Mouse (Mus musculus): ENCODE data around the gene Sumf1. TPM values are rescaled to one million over a fixed set of nuclear protein-coding genes. Genes with fewer than 3 reads are reported as not detected.

The Sumf1 gene
- polyA plus RNA-seq, 1 experiment from 2014 or later, result 12.3 TPM

GRCm38 (mm10) chr6:108101936-108102830 is 83.2 kb downstream of the Sumf1 start:
- Histone ChIP-seq H3K36me3 (no peaks in the 10 kb centered on the region), H3K9me3 (no peaks in the 10 kb centered on the region), H3K4me1 (0 out of 2 replicates have a peak, but pooled peaks cover 2% of the 10 kb centered on the region), H3K4me3 (no peak overlapping the region), H3K9ac (replicated peaks) (no peak overlapping the region), H3K27ac (replicated peaks) (no peak overlapping the region), H3K27me3 (no peaks in the 10 kb centered on the region), H3K4me2 (replicated peaks) (no peak overlapping the region)
- WGBS, result 82% methylated on average over 10 of the region's 10 CpGs
- no peak for ATAC-seq (replicated peaks)

GRCm38 (mm10) chr6:108098846-108099217 is 86.5 kb downstream of the Sumf1 start:
- no peak overlapping the region for H3K27ac ChIP-seq (replicated peaks)
- 0 out of 2 replicates have a peak, but pooled peaks have one; percentile 15 for ATAC-seq (replicated peaks)
- no peaks in the 10 kb centered on the region for H3K27me3 ChIP-seq
- H3K9me3 ChIP-seq, result no peaks in the 10 kb centered on the region
- no peak overlapping the region for H3K9ac ChIP-seq (replicated peaks)
- H3K4me3 ChIP-seq, result no peak overlapping the region
- H3K4me1 ChIP-seq, result 0 out of 2 replicates have a peak, but pooled peaks cover 2% of the 10 kb centered on the region
- peak overlapping the region; percentile 25; the same call in 1 of the 2 replicates for H3K4me2 ChIP-seq (replicated peaks)
- no peaks in the 10 kb centered on the region for H3K36me3 ChIP-seq
- 33% methylated on average over 3 of the region's 3 CpGs for WGBS

- Histone ChIP-seq H3K4me1 (0 out of 2 replicates have a peak, but pooled peaks cover 2% of the 10 kb centered on the region), H3K36me3 (no peaks in the 10 kb centered on the region), H3K4me3 (no peak overlapping the region), H3K9me3 (no peaks in the 10 kb centered on the region), H3K4me2 (replicated peaks) (peak overlapping the region; percentile 25; the same call in 1 of the 2 replicates), H3K9ac (replicated peaks) (no peak overlapping the region), H3K27ac (replicated peaks) (no peak overlapping the region), H3K27me3 (no peaks in the 10 kb centered on the region)
- peak; percentile 85 for ATAC-seq (replicated peaks)
- WGBS, result 15% methylated on average over 9 of the region's 9 CpGs
These were observed 87.1 kb downstream of the Sumf1 start for GRCm38 (mm10) chr6:108098171-108098845.

GRCm38 (mm10) chr6:108095445-108095844 is 89.9 kb downstream of the Sumf1 start:
- ATAC-seq (replicated peaks), result no peak
- H3K27me3 ChIP-seq, result no peaks in the 10 kb centered on the region
- H3K9ac ChIP-seq (replicated peaks), result no peak overlapping the region
- no peak overlapping the region for H3K4me3 ChIP-seq
- H3K36me3 ChIP-seq, result no peaks in the 10 kb centered on the region
- H3K27ac ChIP-seq (replicated peaks), result no peak overlapping the region
- H3K9me3 ChIP-seq, result no peaks in the 10 kb centered on the region
- H3K4me1 ChIP-seq, result 0 out of 2 replicates have a peak, but pooled peaks cover 2% of the 10 kb centered on the region
- H3K4me2 ChIP-seq (replicated peaks), result no peak overlapping the region
- 86% methylated on average over 5 of the region's 5 CpGs for WGBS

GRCm38 (mm10) chr6:108093449-108093848 is 91.9 kb downstream of the Sumf1 start:
- no peaks in the 10 kb centered on the region for H3K27me3 ChIP-seq
- H3K27ac ChIP-seq (replicated peaks), result no peak overlapping the region
- no peaks in the 10 kb centered on the region for H3K36me3 ChIP-seq
- H3K4me1 ChIP-seq, result no peaks in the 10 kb centered on the region
- no peaks in the 10 kb centered on the region for H3K9me3 ChIP-seq
- no peak overlapping the region for H3K4me2 ChIP-seq (replicated peaks)
- no peak overlapping the region for H3K4me3 ChIP-seq
- ATAC-seq (replicated peaks), result no peak
- H3K9ac ChIP-seq (replicated peaks), result no peak overlapping the region
- WGBS, result 65% methylated on average over 3 of the region's 3 CpGs

GRCm38 (mm10) chr6:108092646-108093045 is 92.7 kb downstream of the Sumf1 start:
- Histone ChIP-seq H3K36me3 (no peaks in the 10 kb centered on the region), H3K9me3 (no peaks in the 10 kb centered on the region), H3K27ac (replicated peaks) (no peak overlapping the region), H3K4me3 (no peak overlapping the region), H3K4me2 (replicated peaks) (no peak overlapping the region), H3K27me3 (no peaks in the 10 kb centered on the region), H3K4me1 (no peaks in the 10 kb centered on the region), H3K9ac (replicated peaks) (no peak overlapping the region)
- 84% methylated on average over 3 of the region's 3 CpGs for WGBS
- no peak for ATAC-seq (replicated peaks)

- Histone ChIP-seq H3K27me3 (no peaks in the 10 kb centered on the region), H3K36me3 (no peaks in the 10 kb centered on the region), H3K4me1 (no peaks in the 10 kb centered on the region), H3K27ac (replicated peaks) (no peak overlapping the region), H3K4me2 (replicated peaks) (no peak overlapping the region), H3K4me3 (no peak overlapping the region), H3K9me3 (no peaks in the 10 kb centered on the region), H3K9ac (replicated peaks) (no peak overlapping the region)
- WGBS, result 86% methylated on average over 1 of the region's 1 CpGs
- ATAC-seq (replicated peaks), result no peak
These were observed 94.1 kb downstream of the Sumf1 start for GRCm38 (mm10) chr6:108091296-108091695.

- H3K27ac ChIP-seq (replicated peaks), result no peak overlapping the region
- no peaks in the 10 kb centered on the region for H3K4me1 ChIP-seq
- H3K9me3 ChIP-seq, result no peaks in the 10 kb centered on the region
- H3K4me2 ChIP-seq (replicated peaks), result no peak overlapping the region
- WGBS, result 96% methylated on average over 7 of the region's 7 CpGs
- no peak overlapping the region for H3K9ac ChIP-seq (replicated peaks)
- H3K36me3 ChIP-seq, result peaks cover 15% of the 10 kb centered on the region; the same call in 1 of the 2 replicates
- H3K27me3 ChIP-seq, result no peaks in the 10 kb centered on the region
- ATAC-seq (replicated peaks), result no peak
- no peak overlapping the region for H3K4me3 ChIP-seq
These were observed 109.5 kb downstream of the Sumf1 start for GRCm38 (mm10) chr6:108075857-108076256.

- ATAC-seq (replicated peaks), result no peak
- Histone ChIP-seq H3K27ac (replicated peaks) (no peak overlapping the region), H3K4me2 (replicated peaks) (no peak overlapping the region), H3K27me3 (no peaks in the 10 kb centered on the region), H3K4me3 (no peak overlapping the region), H3K36me3 (peaks cover 15% of the 10 kb centered on the region; the same call in 1 of the 2 replicates), H3K9me3 (no peaks in the 10 kb centered on the region), H3K4me1 (no peaks in the 10 kb centered on the region), H3K9ac (replicated peaks) (no peak overlapping the region)
- 93% methylated on average over 10 of the region's 10 CpGs for WGBS
These were observed 110.8 kb downstream of the Sumf1 start for GRCm38 (mm10) chr6:108074624-108075023.

- Histone ChIP-seq H3K4me2 (replicated peaks) (no peak overlapping the region), H3K9ac (replicated peaks) (no peak overlapping the region), H3K27ac (replicated peaks) (no peak overlapping the region), H3K4me3 (no peak overlapping the region), H3K36me3 (peaks cover 15% of the 10 kb centered on the region; the same call in 1 of the 2 replicates), H3K4me1 (no peaks in the 10 kb centered on the region), H3K9me3 (no peaks in the 10 kb centered on the region), H3K27me3 (no peaks in the 10 kb centered on the region)
- 82% methylated on average over 2 of the region's 2 CpGs for WGBS
- ATAC-seq (replicated peaks), result no peak
These were observed 111.5 kb downstream of the Sumf1 start for GRCm38 (mm10) chr6:108073931-108074330.

- ATAC-seq (replicated peaks), result no peak
These were observed 112.3 kb downstream of the Sumf1 start for GRCm38 (mm10) chr6:108073071-108073470.

GRCm38 (mm10) chr6:108070947-108071346 is 114.4 kb downstream of the Sumf1 start:
- Histone ChIP-seq H3K9me3 (no peaks in the 10 kb centered on the region), H3K27ac (replicated peaks) (no peak overlapping the region), H3K4me2 (replicated peaks) (no peak overlapping the region), H3K36me3 (peaks cover 11% of the 10 kb centered on the region; the same call in 1 of the 2 replicates), H3K9ac (replicated peaks) (no peak overlapping the region), H3K27me3 (no peaks in the 10 kb centered on the region), H3K4me1 (no peaks in the 10 kb centered on the region), H3K4me3 (no peak overlapping the region)
- WGBS, result 93% methylated on average over 7 of the region's 7 CpGs
- ATAC-seq (replicated peaks), result no peak

More at GRCm38 (mm10) chr6:108073071-108073470, 112.3 kb downstream of the Sumf1 start:
- Histone ChIP-seq H3K4me1 (no peaks in the 10 kb centered on the region), H3K36me3 (peaks cover 15% of the 10 kb centered on the region; the same call in 1 of the 2 replicates), H3K9ac (replicated peaks) (no peak overlapping the region), H3K4me3 (no peak overlapping the region), H3K4me2 (replicated peaks) (no peak overlapping the region), H3K27me3 (no peaks in the 10 kb centered on the region), H3K9me3 (no peaks in the 10 kb centered on the region), H3K27ac (replicated peaks) (no peak overlapping the region)
- WGBS, result 90% methylated on average over 5 of the region's 5 CpGs

Data from forebrain, embryonic 15.5 days (tissue).